Mouse (Mus musculus) liver, embryonic 14.5 days (tissue): Measurements from ENCODE around the gene Dnaja4. TPM values are rescaled to one million over a fixed set of nuclear protein-coding genes. Genes with fewer than 3 reads are reported as not detected.
A peak's percentile ranks its signal among the peaks of the same experiment; 100 is the strongest.

Experiments used
- ATAC-seq: fragments of 200-750 bp; cut with Nextera tagmentation; 2 replicates; pipeline ENCODE4 v1.8.0; 2017; ENCODE audit warnings: moderate number of reproducible peaks, mild to moderate bottlenecking, moderate library complexity; ENCODE audit not compliant: insufficient read depth
- DNase-seq, 3 experiments: peaks; one replicate each; pipeline ENCODE4 v3.0.0-alpha.2; 2012 to 2013; ENCODE audit warnings: low read depth in 3 of 3, low spot score in 3 of 3
- H3K27ac ChIP-seq: fragments of 300-500 bp; sonication (generic); 2 replicates; pipeline ENCODE4 v1.5.1; 2014; ENCODE audit warnings: moderate library complexity, mild to moderate bottlenecking, control low read depth, inconsistent platforms
- H3K27me3 ChIP-seq: fragments of 300-500 bp; sonication (generic); 2 replicates; pipeline ENCODE4 v1.6.1; 2014; ENCODE audit warnings: mild to moderate bottlenecking, low read length, moderate library complexity; ENCODE audit not compliant: control insufficient read depth, insufficient read depth
- H3K36me3 ChIP-seq: fragments of 300-500 bp; sonication (generic); replicated peaks from 2 replicates; pipeline ENCODE4 v1.6.1; 2014; ENCODE audit warnings: low read depth; ENCODE audit not compliant: control insufficient read depth, insufficient read depth
- H3K4me1 ChIP-seq, 2 experiments: fragments of 200-500 bp in 1 of 2; fragments of 300-500 bp in 1 of 2; sonication (generic) in 1 of 2; replicated peaks; 2 replicates each; pipeline ENCODE4 v1.6.1; 2012 to 2014; ENCODE audit warnings: antibody characterized with exemption in 1 of 2, inconsistent platforms in 1 of 2, low read length in 1 of 2; ENCODE audit not compliant: control insufficient read depth in 2 of 2, insufficient read depth in 2 of 2
- H3K4me2 ChIP-seq: fragments of 300-500 bp; sonication (generic); 2 replicates; pipeline ENCODE4 v1.6.1; 2014; ENCODE audit warnings: low read depth, mild to moderate bottlenecking, control low read depth, moderate library complexity
- H3K4me3 ChIP-seq, 2 experiments: fragments of 200-500 bp in 1 of 2; fragments of 300-500 bp in 1 of 2; sonication (generic) in 1 of 2; 2 replicates each; pipeline ENCODE4 v1.5.1; 2012 to 2014; ENCODE audit warnings: low read depth in 2 of 2, low read length in 2 of 2, mild to moderate bottlenecking in 2 of 2, control low read depth in 1 of 2, inconsistent platforms in 1 of 2, moderate library complexity in 1 of 2; ENCODE audit not compliant: insufficient read depth in 1 of 2
- H3K9ac ChIP-seq: fragments of 300-500 bp; sonication (generic); replicated peaks from 2 replicates; pipeline ENCODE4 v1.6.1; 2014; ENCODE audit warnings: mild to moderate bottlenecking, control low read depth, moderate library complexity
- H3K9me3 ChIP-seq: fragments of 300-500 bp; sonication (generic); 2 replicates; pipeline ENCODE4 v1.6.1; 2016; ENCODE audit warnings: low read length, mixed read lengths; ENCODE audit not compliant: control insufficient read depth
- CTCF ChIP-seq: IDR thresholded peaks from 2 replicates; pipeline ENCODE4 v1.5.1; 2016; ENCODE audit warnings: antibody characterized with exemption, low read depth, control low read depth
- EP300 ChIP-seq: IDR thresholded peaks from 2 replicates; pipeline ENCODE4 v1.6.1; 2016; ENCODE audit warnings: antibody characterized with exemption, low read depth
- WGBS: fragments of 180-500 bp; shearing (Covaris S2); extraction: QIAGEN DNeasy Blood & Tissue Kit; methylation state at CpG from one replicate; pipeline ENCODE4 v1.1.7; 2014; ENCODE audit not compliant: insufficient replicate concordance; 5-methylcytosine and 5-hydroxymethylcytosine counted together
- polyA plus RNA-seq, 2 experiments: library from polyadenylated mRNA; depleted of rRNA in 1 of 2; stranded (reverse) in 1 of 2; unstranded in 1 of 2; fragments of >200 nt; fragmentation: Nextera tagmentation in 1 of 2; extraction: Ambion mirVana in 1 of 2; gene quantifications; 2 replicates each; pipeline versions ENCODE4 v1.2.1 to v1.2.3; 2012 to 2014

The Dnaja4 gene
- polyA plus RNA-seq (2012; rRNA removed) (11.9 and 16.4 TPM in 2 replicates), polyA plus RNA-seq (2014; fragmentation: Nextera tagmentation; extraction: Ambion mirVana) (20.1 and 20.3 TPM in 2 replicates)

DNA sequence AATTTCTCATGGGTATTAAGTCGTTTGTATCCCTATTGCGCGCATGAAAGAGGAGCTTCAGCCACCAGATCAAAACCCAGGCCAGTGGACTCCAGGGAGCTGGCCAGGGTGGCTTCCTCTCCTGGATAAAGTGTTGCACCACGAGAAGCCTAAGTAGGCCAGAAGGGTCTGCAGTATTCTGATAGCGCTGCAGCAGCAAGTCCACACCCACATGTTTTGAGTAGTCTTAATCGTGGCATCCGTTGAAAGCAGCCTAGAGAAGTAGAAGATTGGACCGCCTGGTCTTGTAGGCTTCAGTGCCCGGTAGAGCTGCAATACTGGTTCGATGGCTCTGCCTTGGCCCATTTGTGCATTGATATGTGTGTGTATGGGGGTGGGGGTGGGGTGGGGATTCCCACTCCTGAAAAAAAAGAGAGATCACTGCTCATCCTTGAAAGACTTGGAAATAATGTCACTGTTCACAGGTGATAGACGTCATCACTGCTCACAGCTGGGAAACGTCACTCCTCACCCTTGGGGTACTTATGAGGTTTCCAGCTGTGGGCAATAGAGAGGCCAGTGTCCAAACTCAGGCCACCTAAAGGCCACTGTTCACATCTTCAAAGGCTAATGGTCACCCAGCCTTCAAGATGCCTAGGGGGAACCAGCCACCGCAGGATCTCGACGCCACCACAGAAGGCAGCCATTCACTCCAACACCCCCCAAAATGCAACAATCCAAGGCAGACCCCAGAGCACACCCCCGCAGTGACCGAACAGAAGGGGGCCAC, at the start of gene Dnaja4:
Dnaja4 (plus strand) TSS at position 556 of the 769 bp plus-strand sequence.
- H3K36me3 ChIP-seq = no peaks in the 10 kb centered on the region
- H3K4me1 ChIP-seq = peaks cover 48% of the 10 kb centered on the region in 2 experiments
- H3K27ac ChIP-seq = peak within 1 kb of the TSS; percentile 96
- ATAC-seq = peak; percentile 88
- H3K4me3 ChIP-seq = peak within 1 kb of the TSS; percentile 73 to 97
- TF ChIP-seq CTCF (no peak), EP300 (peak; percentile 86)
- peak within 1 kb of the TSS; percentile 99 for H3K9ac ChIP-seq
- H3K9me3 ChIP-seq = no peaks in the 10 kb centered on the region
- peaks cover 14% of the 10 kb centered on the region for H3K27me3 ChIP-seq
- WGBS = 24% methylated on average over 17 of the region's 17 CpGs
- peak within 1 kb of the TSS; percentile 64 for H3K4me2 ChIP-seq
- peak; percentile 81 to 86 (median 83) for DNase-seq

DNA sequence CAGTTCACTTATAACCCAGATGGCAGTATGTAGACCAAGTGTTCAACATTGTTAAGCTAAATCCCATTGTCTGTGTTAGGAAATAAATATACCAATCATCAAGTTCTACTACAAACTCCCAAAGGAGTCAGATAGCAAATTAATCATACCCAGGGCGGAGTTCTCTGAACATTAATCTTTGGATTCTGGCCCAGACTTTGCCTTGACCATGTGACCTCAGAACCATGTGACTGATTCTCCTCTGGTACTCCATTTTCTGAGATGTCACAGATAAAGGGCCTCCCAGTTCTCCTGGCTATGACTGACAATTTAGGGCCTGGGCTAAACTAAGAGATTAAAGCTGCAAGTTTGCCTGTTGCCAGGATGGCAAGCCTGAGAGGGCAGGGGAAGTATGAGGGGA, 49.3 kb upstream of the Dnaja4 start:
- Histone ChIP-seq H3K4me3 (no peak overlapping the region), H3K36me3 (no peaks in the 10 kb centered on the region), H3K4me1 (no peaks in the 10 kb centered on the region; a peak in 1 of 4 replicates), H3K4me2 (no peak overlapping the region), H3K9me3 (no peaks in the 10 kb centered on the region), H3K9ac (no peak overlapping the region), H3K27ac (no peak overlapping the region), H3K27me3 (no peaks in the 10 kb centered on the region)
- TF ChIP-seq CTCF (no peak), EP300 (no peak)
- ATAC-seq (no peak), DNase-seq (no peak)
- 51% methylated on average over 1 of the region's 1 CpGs for WGBS

DNA sequence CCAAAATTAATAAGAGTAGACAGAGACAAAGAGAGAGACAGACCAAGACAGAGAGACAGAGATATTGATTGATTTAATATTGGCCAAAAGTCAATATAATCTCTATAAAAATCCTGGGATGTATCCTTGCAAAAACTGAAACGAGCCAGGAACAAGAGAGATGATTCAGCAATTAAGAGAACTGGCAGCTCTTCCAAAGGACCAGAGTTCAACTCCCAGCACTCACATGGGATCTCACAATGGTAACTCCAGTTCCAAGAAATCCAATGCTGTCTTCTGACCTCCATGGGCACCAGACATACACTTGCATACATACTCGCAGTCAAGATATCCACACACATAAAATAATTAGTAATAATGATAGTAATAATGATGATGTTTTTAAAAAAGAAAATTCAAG, 45.9 kb upstream of the Dnaja4 start:
- Histone ChIP-seq H3K4me1 (no peaks in the 10 kb centered on the region; a peak in 1 of 4 replicates), H3K4me2 (no peak overlapping the region), H3K4me3 (no peak overlapping the region), H3K9ac (no peak overlapping the region), H3K27me3 (no peaks in the 10 kb centered on the region), H3K9me3 (no peaks in the 10 kb centered on the region), H3K36me3 (no peaks in the 10 kb centered on the region), H3K27ac (no peak overlapping the region)
- WGBS = 50% methylated on average over 2 of the region's 2 CpGs
- TF ChIP-seq CTCF (no peak), EP300 (no peak)
- DNase-seq (no peak), ATAC-seq (no peak)

DNA sequence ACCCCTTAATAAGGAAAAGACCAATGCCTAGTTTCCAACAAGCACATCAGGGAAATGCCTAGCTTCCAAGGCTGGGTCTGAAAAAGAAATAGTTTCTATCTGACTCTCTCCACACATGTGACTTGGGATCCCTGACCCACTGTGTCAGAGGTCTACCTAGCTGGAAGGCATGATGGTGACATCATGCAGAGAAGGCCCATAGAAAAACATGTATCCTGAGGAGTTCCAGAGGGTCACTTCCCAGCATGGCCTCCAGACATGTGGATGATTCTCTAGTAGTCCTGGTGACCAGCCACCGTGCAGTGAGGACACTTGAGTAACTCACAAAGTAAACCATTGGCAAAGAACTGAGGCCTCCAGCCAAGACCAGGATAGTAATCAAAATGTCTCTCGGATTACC, 42.8 kb upstream of the Dnaja4 start:
- no peak overlapping the region for H3K4me3 ChIP-seq
- no peaks in the 10 kb centered on the region for H3K36me3 ChIP-seq
- H3K9ac ChIP-seq = no peak overlapping the region
- H3K9me3 ChIP-seq = no peaks in the 10 kb centered on the region
- H3K27me3 ChIP-seq = no peaks in the 10 kb centered on the region
- TF ChIP-seq EP300 = no peak
- TF ChIP-seq CTCF = no peak
- ATAC-seq (no peak), DNase-seq (no peak)
- 41% methylated on average over 2 of the region's 2 CpGs for whole genome bisulfite sequencing
- H3K4me1 ChIP-seq = no peaks in the 10 kb centered on the region
- H3K27ac ChIP-seq = no peak overlapping the region
- H3K4me2 ChIP-seq = no peak overlapping the region

DNA sequence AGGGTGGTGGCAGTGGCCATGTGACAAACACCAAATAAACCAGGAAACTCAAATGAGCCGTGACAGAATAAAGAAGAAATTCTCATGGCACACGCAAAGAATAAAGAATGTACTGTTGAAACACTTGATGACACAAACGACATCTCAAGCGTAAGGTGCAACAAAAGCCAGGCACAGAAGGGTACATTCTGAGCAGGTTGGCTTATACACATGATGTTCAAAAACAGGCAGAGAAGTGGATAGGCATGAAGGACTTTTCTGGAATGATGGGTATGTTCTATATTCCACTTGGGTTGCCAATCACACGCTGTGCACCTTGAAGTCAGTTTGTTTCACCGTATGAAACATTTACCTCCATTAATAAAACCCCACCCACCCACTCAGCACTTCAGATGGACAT, 42.3 kb upstream of the Dnaja4 start:
- Histone ChIP-seq H3K4me2 (no peak overlapping the region), H3K27me3 (no peaks in the 10 kb centered on the region), H3K27ac (no peak overlapping the region), H3K4me3 (no peak overlapping the region), H3K4me1 (no peaks in the 10 kb centered on the region), H3K9me3 (no peaks in the 10 kb centered on the region), H3K36me3 (no peaks in the 10 kb centered on the region), H3K9ac (no peak overlapping the region)
- WGBS = 66% methylated on average over 6 of the region's 6 CpGs
- ATAC-seq = no peak
- TF ChIP-seq EP300 = no peak
- no peak for TF ChIP-seq CTCF
- no peak for DNase-seq
